Mouse (Mus musculus) small intestine, adult 2 months (tissue): ENCODE data around the gene Ltbr.

Source experiments
- CTCF ChIP-seq: fragments of 200-500 bp; IDR thresholded peaks from 2 replicates; pipeline ENCODE4 v1.5.1; 2012; ENCODE audit warnings: low read depth, mild to moderate bottlenecking, control low read depth, inconsistent platforms, low read length, moderate library complexity, mixed read lengths; ENCODE audit not compliant: insufficient replicate concordance, insufficient read length; ENCODE audit errors: extremely low read depth
- POLR2A ChIP-seq: fragments of 200-500 bp; IDR thresholded peaks from 2 replicates; pipeline ENCODE4 v1.6.1; 2012; ENCODE audit warnings: low read depth, mild to moderate bottlenecking, control low read depth, inconsistent platforms, low read length, moderate library complexity

DNA sequence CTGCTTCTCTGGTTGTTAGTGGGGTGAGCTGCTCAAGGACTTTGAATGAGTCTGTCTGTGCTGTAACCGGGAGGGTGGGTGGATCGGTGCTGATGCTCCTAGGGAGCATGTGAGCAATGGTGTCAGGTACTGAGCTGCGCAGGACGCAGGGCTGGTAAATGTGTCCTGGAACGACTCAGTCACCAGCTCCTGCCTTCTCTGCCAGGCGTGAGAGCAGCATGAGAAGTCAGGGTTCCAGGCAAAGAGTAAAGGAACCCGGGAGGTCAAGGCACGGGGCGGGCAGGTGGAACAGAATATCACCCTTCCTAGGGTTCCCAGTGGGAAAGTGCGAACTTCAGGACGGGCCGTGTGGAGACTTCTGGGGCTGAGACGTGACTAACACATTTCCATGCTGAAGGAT, 47.6 kb downstream of the Ltbr start:
- no peak for TF ChIP-seq CTCF
- TF ChIP-seq POLR2A: no peak
